Mouse (Mus musculus) common myeloid progenitor, adult 5-6 weeks (primary cell): ENCODE results near the gene Ssh3. TPM values are rescaled to one million over a fixed set of nuclear protein-coding genes. Genes with fewer than 3 reads are reported as not detected.

ENCODE experiments used
- ATAC-seq: replicated peaks from 2 replicates; pipeline ENCODE4 v1.8.0; 2016; ENCODE audit warnings: low read depth, mild to moderate bottlenecking, moderate TSS enrichment, inconsistent platforms; ENCODE audit not compliant: poor library complexity, severe bottlenecking
- total RNA-seq: library from RNA; stranded (forward); fragments of 200-1000, 187-1606 nt; gene quantifications from 2 replicates; pipeline ENCODE4 v1.2.3, GENCODE M21; 2017

Ssh3 gene
- total RNA-seq, 1 experiment from 2014 or later, result 13.6 TPM

DNA sequence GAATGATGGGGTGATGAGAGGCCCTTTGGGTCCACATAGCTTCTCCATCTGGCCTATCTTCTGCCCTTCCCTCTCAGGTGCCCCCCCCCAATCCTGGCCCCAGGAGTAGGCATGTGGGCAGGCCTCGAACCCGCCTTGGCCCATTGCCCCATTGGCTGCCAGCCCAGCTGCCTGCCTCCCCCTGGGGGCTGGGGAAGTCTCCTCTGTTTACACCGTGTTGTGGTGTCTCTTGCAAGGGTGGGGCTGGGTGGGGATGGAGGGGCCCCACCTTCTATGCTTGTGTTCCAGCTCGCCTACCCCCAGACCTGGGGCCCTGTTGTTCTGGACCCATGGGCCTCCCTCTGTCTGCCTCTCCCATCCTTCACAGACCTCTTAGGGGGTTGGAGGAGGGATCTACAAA is 48.6 kb downstream of the Ssh3 start:
- no peak for ATAC-seq

GRCm38 (mm10) chr19:4219943-4220342 is 49.0 kb downstream of the Ssh3 start:
- ATAC-seq, result no peak

- peak; percentile 23; the same call in 1 of the 2 replicates for ATAC-seq
Observed at GRCm38 (mm10) chr19:4218784-4219183, 50.2 kb downstream of the Ssh3 start.

- ATAC-seq, result no peak
Observed at GRCm38 (mm10) chr19:4218293-4218692, 50.7 kb downstream of the Ssh3 start.

DNA sequence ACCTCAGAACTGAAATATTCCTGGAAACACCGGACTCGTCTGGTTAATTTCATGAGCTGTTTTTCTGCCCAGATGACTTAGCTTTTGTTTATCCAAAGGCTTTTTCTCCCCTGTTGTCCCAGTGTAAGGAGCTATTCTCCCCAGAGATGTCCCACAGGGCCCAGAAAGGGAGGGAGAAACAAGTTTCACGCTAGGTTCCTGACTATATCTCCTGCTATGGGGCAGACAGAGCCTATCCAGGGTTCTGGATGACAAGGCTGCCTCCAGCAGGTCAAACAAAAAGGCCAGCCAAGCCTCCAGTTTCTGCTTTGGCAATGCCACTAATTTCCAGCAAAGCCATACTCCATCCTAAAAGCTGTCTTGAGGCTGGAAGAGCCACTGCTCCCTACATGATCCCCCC is 51.1 kb downstream of the Ssh3 start:
- ATAC-seq, result no peak

DNA sequence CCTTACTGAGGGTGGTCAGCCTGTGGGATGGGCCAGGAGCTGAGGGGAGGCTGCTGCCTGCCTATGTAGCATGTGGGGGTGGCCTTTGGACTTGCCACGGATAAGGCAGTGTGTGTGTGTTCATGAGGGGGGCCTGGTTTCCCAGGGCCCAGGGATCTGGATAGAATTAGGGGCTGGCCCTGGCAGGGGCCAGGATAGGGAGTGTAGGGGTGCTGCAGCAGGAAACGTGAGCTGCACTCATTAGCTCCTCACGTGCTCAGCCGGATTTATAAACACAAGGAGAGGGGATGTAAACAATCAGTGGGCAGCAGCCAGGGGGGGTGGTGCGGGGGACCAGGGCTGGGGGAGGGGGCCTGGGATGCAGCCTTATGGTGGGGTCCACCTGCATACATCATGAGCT is 51.8 kb downstream of the Ssh3 start:
- ATAC-seq, result no peak

DNA sequence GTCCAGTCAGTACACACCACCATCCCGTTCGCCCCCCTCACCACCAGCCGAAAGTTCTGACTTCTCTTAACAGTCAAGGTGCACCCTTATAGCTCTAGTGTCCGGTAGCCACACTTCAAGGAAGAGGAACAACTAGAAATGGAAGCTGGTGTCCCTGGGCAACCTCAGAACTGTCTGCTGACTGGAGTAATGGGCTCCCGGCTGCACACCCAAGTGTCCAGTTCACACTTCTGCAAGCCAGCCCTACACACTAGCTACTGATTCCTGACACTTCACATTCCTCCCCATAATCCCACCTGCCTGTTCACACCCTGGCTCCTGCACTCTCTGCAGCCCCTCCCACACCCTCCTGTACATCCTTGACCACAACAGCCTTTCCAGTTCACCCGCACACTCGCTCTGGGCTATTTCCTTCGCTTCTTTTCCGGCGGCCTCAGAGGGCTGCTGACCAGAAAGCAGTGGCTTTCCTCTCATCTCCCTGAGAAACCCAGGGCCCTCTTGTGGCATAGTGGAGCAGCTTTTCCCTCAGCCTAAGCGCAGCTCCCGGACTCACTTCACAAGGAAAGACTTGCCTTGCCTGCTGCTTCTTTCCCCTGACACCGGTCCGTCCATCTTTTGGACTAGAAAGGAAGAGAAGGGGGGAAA is 52.8 kb downstream of the Ssh3 start:
- ATAC-seq, result no peak

- ATAC-seq, result no peak
Observed at GRCm38 (mm10) chr19:4215451-4215840, 53.5 kb downstream of the Ssh3 start.

GRCm38 (mm10) chr19:4214771-4215450 is 54.1 kb downstream of the Ssh3 start:
- ATAC-seq, result no peak

DNA sequence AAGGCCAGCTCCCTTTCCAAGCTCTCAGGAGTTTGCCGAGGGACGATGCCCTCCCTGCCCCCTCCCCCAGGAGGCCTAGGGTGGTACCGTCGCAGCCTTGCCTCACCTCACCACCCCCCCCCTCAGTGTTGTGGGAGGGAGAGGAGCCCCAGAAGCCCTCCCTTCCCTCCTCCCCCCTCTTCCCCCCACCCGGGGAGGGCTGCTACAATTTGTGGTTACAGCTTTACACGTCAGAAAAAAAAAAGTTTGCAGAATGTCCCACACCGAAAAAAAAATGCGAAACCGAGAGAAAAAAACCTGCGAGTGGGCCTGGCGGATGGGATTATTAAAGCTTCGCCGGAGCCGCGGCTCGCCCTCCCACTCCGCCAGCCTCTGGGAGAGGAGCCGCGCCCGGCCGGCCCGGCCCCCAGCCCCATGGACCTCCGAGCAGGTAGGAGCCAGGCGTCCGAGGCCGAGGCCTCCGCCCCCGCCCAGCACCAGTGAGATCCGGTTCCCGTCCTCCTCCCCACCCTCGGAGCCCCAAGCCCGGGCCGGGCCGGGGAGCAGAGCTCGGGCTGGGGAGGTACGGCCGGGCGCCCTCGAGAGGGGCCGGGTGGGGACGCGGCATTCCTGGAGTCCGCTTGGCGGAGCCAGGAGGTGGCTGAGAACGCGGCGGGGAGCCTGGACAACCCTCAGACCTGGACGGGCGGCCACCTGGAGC is 54.8 kb downstream of the Ssh3 start, which contains the start of the genes Clcf1 and AC109138.7:
Gene Clcf1 (plus strand): TSS at position 168 of the 700 bp plus-strand sequence.
Gene AC109138.7 (plus strand): TSS at position 287 of the 700 bp plus-strand sequence.
- ATAC-seq, result 0 out of 2 replicates have a peak, but pooled peaks have one; percentile 30

- peak; percentile 37 for ATAC-seq
Observed at GRCm38 (mm10) chr19:4213524-4213974, 55.4 kb downstream of the Ssh3 start.

DNA sequence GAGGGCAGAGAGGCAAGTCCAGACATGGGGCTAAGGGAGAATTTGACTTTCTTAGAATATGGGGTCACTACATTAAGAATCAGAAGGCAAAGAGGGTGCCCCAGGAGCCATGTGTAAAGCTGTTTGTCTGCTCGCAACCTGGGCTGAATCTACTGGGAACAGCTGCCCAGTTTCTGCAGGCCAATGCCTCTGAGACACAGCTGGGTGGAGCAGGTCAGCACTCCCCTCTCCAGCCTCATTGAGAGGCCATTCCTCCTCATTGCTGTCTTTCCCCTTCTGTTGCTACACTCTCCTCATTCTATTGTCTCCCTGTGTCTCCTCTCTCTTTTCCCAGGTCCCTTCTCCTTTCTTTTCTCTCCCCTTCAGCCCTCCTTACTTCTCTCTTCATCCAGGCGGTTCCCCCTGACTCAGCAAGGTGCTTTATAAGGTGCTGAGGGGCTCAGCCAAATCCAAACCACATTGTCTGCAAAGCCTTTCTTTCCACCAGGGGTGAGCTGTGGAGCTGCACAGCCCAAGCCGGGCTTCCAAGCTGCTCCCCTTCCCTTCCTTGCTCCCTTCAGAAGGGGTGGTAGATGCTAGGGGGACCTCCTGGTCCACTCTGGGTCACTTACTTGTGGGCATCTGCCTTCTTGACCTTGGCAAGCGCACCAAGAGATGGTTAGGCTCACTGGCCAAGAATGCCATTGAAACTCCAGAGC is 56.9 kb downstream of the Ssh3 start:
- ATAC-seq, result no peak

Other genes with a start within 250 kb of the Ssh3 start
- 82.5 and 95.6 TPM in 2 replicates for gene Gstp1, start 231.2 kb downstream of the Ssh3 start, total RNA-seq
- gene Gstp2, start 223.2 kb downstream of the Ssh3 start, total RNA-seq, result 0.69 and 8.6 TPM in 2 replicates
- 8.7 and 10.7 TPM in 2 replicates for gene Gstp3, start 209.6 kb downstream of the Ssh3 start, total RNA-seq
- not detected in 2 replicates for gene Cabp2, start 187.6 kb downstream of the Ssh3 start, total RNA-seq
- 20.3 and 22.3 TPM in 2 replicates for gene Cdk2ap2, start 172.0 kb downstream of the Ssh3 start, total RNA-seq
- gene Pitpnm1, start 169.2 kb downstream of the Ssh3 start, total RNA-seq, result 8.6 and 9.0 TPM in 2 replicates
- gene Aip, start 143.3 kb downstream of the Ssh3 start, total RNA-seq, result 20.6 and 55.9 TPM in 2 replicates
- not detected in 2 replicates for gene Gpr152, start 129.4 kb downstream of the Ssh3 start, total RNA-seq
- not detected in 2 replicates for gene Cabp4, start 125.1 kb downstream of the Ssh3 start, total RNA-seq
- gene Coro1b, start 120.6 kb downstream of the Ssh3 start, total RNA-seq, result 90.1 and 104 TPM in 2 replicates
- 140 and 184 TPM in 2 replicates for gene Ptprcap, start 115.6 kb downstream of the Ssh3 start, total RNA-seq
- 15.9 and 16.4 TPM in 2 replicates for gene Rps6kb2, start 105.8 kb downstream of the Ssh3 start, total RNA-seq
- gene Carns1, start 93.7 kb downstream of the Ssh3 start, total RNA-seq, result 3.4 and 3.5 TPM in 2 replicates
- 25.8 and 34.7 TPM in 2 replicates for gene Tbc1d10c, start 77.9 kb downstream of the Ssh3 start, total RNA-seq
- gene Ppp1ca, start 77.1 kb downstream of the Ssh3 start, total RNA-seq, result 450 and 486 TPM in 2 replicates
- 10.7 and 20.5 TPM in 2 replicates for gene Rad9a, start 67.5 kb downstream of the Ssh3 start, total RNA-seq
- 2.0 and 5.0 TPM in 2 replicates for gene Clcf1, start 54.9 kb downstream of the Ssh3 start, total RNA-seq
- gene AC109138.7, start 54.8 kb downstream of the Ssh3 start, total RNA-seq, result not detected in 2 replicates
- 64.3 and 74.0 TPM in 2 replicates for gene Pold4, start 37.3 kb downstream of the Ssh3 start, total RNA-seq
- 0.58 and 3.7 TPM in 2 replicates for gene Ankrd13d, start 14.0 kb upstream of the Ssh3 start, total RNA-seq
- 186 and 204 TPM in 2 replicates for gene Grk2, start 37.0 kb upstream of the Ssh3 start, total RNA-seq
- gene Kdm2a, start 129.1 kb upstream of the Ssh3 start, total RNA-seq, result 73.3 and 90.3 TPM in 2 replicates
- 0.73 TPM in 1 of 2 replicates, not detected in the other for gene Rhod, start 170.3 kb upstream of the Ssh3 start, total RNA-seq
- gene Syt12, start 208.3 kb upstream of the Ssh3 start, total RNA-seq, result not detected in 2 replicates
- gene 2010003K11Rik, start 229.4 kb upstream of the Ssh3 start, total RNA-seq, result not detected in 2 replicates
- 1.6 and 1.8 TPM in 2 replicates for gene Pcx, start 241.3 kb upstream of the Ssh3 start, total RNA-seq